Mouse (Mus musculus) limb, embryonic 12.5 days (tissue): ENCODE measurements at regions not wholly inside any gene's neighbourhood (a gene's known extent, or its start where the extent isn't known, plus 50 kb on each side); places are given as distances from the start of the nearest gene placed in this dataset.

Experiments used
- ATAC-seq: fragments of 200-750 bp; cut with Nextera tagmentation; 2 replicates; pipeline ENCODE4 v1.8.0; 2017; ENCODE audit warnings: low read depth, moderate TSS enrichment; ENCODE audit not compliant: insufficient number of reproducible peaks, insufficient read depth, low FRiP score, low TSS enrichment
- H3K27ac ChIP-seq: fragments of 300-500 bp; sonication (generic); 2 replicates; pipeline ENCODE4 v1.5.1; 2016; ENCODE audit warnings: mild to moderate bottlenecking, moderate library complexity
- H3K27me3 ChIP-seq: fragments of 300-500 bp; sonication (generic); 2 replicates; pipeline ENCODE4 v1.6.1; 2016; ENCODE audit warnings: mild to moderate bottlenecking, moderate library complexity
- H3K36me3 ChIP-seq: fragments of 300-500 bp; sonication (generic); 2 replicates; pipeline ENCODE4 v1.6.1; 2016; ENCODE audit warnings: mild to moderate bottlenecking, moderate library complexity
- H3K4me1 ChIP-seq: fragments of 300-500 bp; sonication (generic); replicated peaks from 2 replicates; pipeline ENCODE4 v1.6.1; 2016
- H3K4me2 ChIP-seq: fragments of 300-500 bp; sonication (generic); 2 replicates; pipeline ENCODE4 v1.6.1; 2016; ENCODE audit warnings: mild to moderate bottlenecking, moderate library complexity
- H3K4me3 ChIP-seq: fragments of 300-500 bp; sonication (generic); replicated peaks from 2 replicates; pipeline ENCODE4 v1.5.1; 2016; ENCODE audit warnings: mild to moderate bottlenecking
- H3K9ac ChIP-seq: fragments of 300-500 bp; sonication (generic); replicated peaks from 2 replicates; pipeline ENCODE4 v1.6.1; 2016; ENCODE audit warnings: mild to moderate bottlenecking, moderate library complexity
- H3K9me3 ChIP-seq: fragments of 300-500 bp; sonication (generic); 2 replicates; pipeline ENCODE4 v1.6.1; 2016; ENCODE audit warnings: mild to moderate bottlenecking, moderate library complexity
- WGBS: fragments of 180-500 bp; shearing (Covaris S2); methylation state at CpG from one replicate; pipeline ENCODE4 v1.1.7; 2016; 5-methylcytosine and 5-hydroxymethylcytosine counted together

- H3K36me3 ChIP-seq: no peaks in the 10 kb centered on the region
- H3K27me3 ChIP-seq: no peaks in the 10 kb centered on the region
- H3K9ac ChIP-seq: no peak overlapping the region
- no peak overlapping the region for H3K4me2 ChIP-seq
- H3K4me3 ChIP-seq: no peak overlapping the region
- H3K27ac ChIP-seq: peak overlapping the region; percentile 18; the same call in 1 of the 2 replicates
- peaks cover 13% of the 10 kb centered on the region for H3K4me1 ChIP-seq
- WGBS: 12% methylated on average over 1 of the region's 1 CpGs
- peaks cover 8% of the 10 kb centered on the region for H3K9me3 ChIP-seq
- ATAC-seq: peak; percentile 80; the same call in 1 of the 2 replicates
Measured at GRCm38 (mm10) chr17:79501031-79501474, 110.6 kb upstream of the Rmdn2 start.

GRCm38 (mm10) chr17:79501926-79502325, 109.7 kb upstream of the Rmdn2 start:
- H3K9me3 ChIP-seq: peaks cover 8% of the 10 kb centered on the region
- no peak for ATAC-seq
- H3K4me2 ChIP-seq: no peak overlapping the region
- WGBS: 81% methylated on average over 2 of the region's 2 CpGs
- H3K36me3 ChIP-seq: no peaks in the 10 kb centered on the region
- H3K4me3 ChIP-seq: no peak overlapping the region
- no peak overlapping the region for H3K9ac ChIP-seq
- no peaks in the 10 kb centered on the region for H3K27me3 ChIP-seq
- no peak overlapping the region for H3K27ac ChIP-seq
- peaks cover 13% of the 10 kb centered on the region for H3K4me1 ChIP-seq

- H3K36me3 ChIP-seq: no peaks in the 10 kb centered on the region
- no peak overlapping the region for H3K9ac ChIP-seq
- no peak for ATAC-seq
- no peak overlapping the region for H3K27ac ChIP-seq
- H3K4me1 ChIP-seq: peaks cover 13% of the 10 kb centered on the region
- H3K4me3 ChIP-seq: no peak overlapping the region
- H3K27me3 ChIP-seq: no peaks in the 10 kb centered on the region
- H3K4me2 ChIP-seq: no peak overlapping the region
- peaks cover 8% of the 10 kb centered on the region for H3K9me3 ChIP-seq
- WGBS: 94% methylated on average over 2 of the region's 2 CpGs
Measured at GRCm38 (mm10) chr17:79503037-79503436, 108.6 kb upstream of the Rmdn2 start.

GRCm38 (mm10) chr17:79504209-79504608, 107.5 kb upstream of the Rmdn2 start:
- WGBS: 95% methylated on average over 3 of the region's 3 CpGs
- H3K27me3 ChIP-seq: no peaks in the 10 kb centered on the region
- no peak overlapping the region for H3K4me2 ChIP-seq
- no peak for ATAC-seq
- no peak overlapping the region for H3K27ac ChIP-seq
- no peaks in the 10 kb centered on the region for H3K36me3 ChIP-seq
- H3K4me1 ChIP-seq: peaks cover 13% of the 10 kb centered on the region
- H3K4me3 ChIP-seq: no peak overlapping the region
- peaks cover 5% of the 10 kb centered on the region for H3K9me3 ChIP-seq
- H3K9ac ChIP-seq: no peak overlapping the region

GRCm38 (mm10) chr17:79505565-79505964, 106.1 kb upstream of the Rmdn2 start:
- WGBS: 78% methylated on average over 1 of the region's 1 CpGs
- ATAC-seq: no peak

GRCm38 (mm10) chr17:79509281-79509680, 102.4 kb upstream of the Rmdn2 start:
- 83% methylated on average over 8 of the region's 8 CpGs for WGBS
- Histone ChIP-seq H3K27ac (no peak overlapping the region), H3K4me3 (no peak overlapping the region), H3K4me1 (peaks cover 17% of the 10 kb centered on the region), H3K9me3 (no peaks in the 10 kb centered on the region), H3K4me2 (no peak overlapping the region), H3K27me3 (no peaks in the 10 kb centered on the region), H3K36me3 (no peaks in the 10 kb centered on the region), H3K9ac (no peak overlapping the region)
- no peak for ATAC-seq

More at GRCm38 (mm10) chr17:79505565-79505964, 106.1 kb upstream of the Rmdn2 start:
- Histone ChIP-seq H3K27ac (no peak overlapping the region), H3K4me3 (no peak overlapping the region), H3K9me3 (no peaks in the 10 kb centered on the region), H3K4me2 (no peak overlapping the region), H3K9ac (no peak overlapping the region), H3K4me1 (peaks cover 20% of the 10 kb centered on the region), H3K36me3 (no peaks in the 10 kb centered on the region), H3K27me3 (no peaks in the 10 kb centered on the region)

GRCm38 (mm10) chr17:79509957-79510710, 101.5 kb upstream of the Rmdn2 start:
- Histone ChIP-seq H3K27me3 (no peaks in the 10 kb centered on the region), H3K4me2 (no peak overlapping the region), H3K4me1 (peaks cover 25% of the 10 kb centered on the region), H3K4me3 (no peak overlapping the region), H3K9me3 (no peaks in the 10 kb centered on the region), H3K36me3 (no peaks in the 10 kb centered on the region), H3K27ac (no peak overlapping the region), H3K9ac (no peak overlapping the region)
- no peak for ATAC-seq
- WGBS: 61% methylated on average over 11 of the region's 11 CpGs

GRCm38 (mm10) chr17:79511218-79511617, 100.4 kb upstream of the Rmdn2 start:
- Histone ChIP-seq H3K4me2 (no peak overlapping the region), H3K4me1 (peaks cover 30% of the 10 kb centered on the region), H3K27me3 (no peaks in the 10 kb centered on the region), H3K36me3 (no peaks in the 10 kb centered on the region), H3K27ac (no peak overlapping the region), H3K9ac (no peak overlapping the region), H3K4me3 (no peak overlapping the region), H3K9me3 (no peaks in the 10 kb centered on the region)
- no peak for ATAC-seq
- 39% methylated on average over 9 of the region's 9 CpGs for WGBS

GRCm38 (mm10) chr17:79514076-79514475, 97.6 kb upstream of the Rmdn2 start:
- Histone ChIP-seq H3K4me1 (peaks cover 30% of the 10 kb centered on the region), H3K4me2 (no peak overlapping the region), H3K9ac (no peak overlapping the region), H3K27ac (0 out of 2 replicates have a peak overlapping the region, but pooled peaks have one; percentile 4), H3K9me3 (no peaks in the 10 kb centered on the region), H3K36me3 (no peaks in the 10 kb centered on the region), H3K4me3 (no peak overlapping the region), H3K27me3 (no peaks in the 10 kb centered on the region)
- WGBS: 40% methylated on average over 7 of the region's 7 CpGs
- ATAC-seq: no peak

GRCm38 (mm10) chr17:79518185-79518584, 93.5 kb upstream of the Rmdn2 start:
- no peaks in the 10 kb centered on the region for H3K36me3 ChIP-seq
- ATAC-seq: 0 out of 2 replicates have a peak, but pooled peaks have one; percentile 56
- no peak overlapping the region for H3K4me2 ChIP-seq
- WGBS: 41% methylated on average over 3 of the region's 3 CpGs
- H3K9me3 ChIP-seq: no peaks in the 10 kb centered on the region
- no peak overlapping the region for H3K27ac ChIP-seq
- H3K4me1 ChIP-seq: peaks cover 24% of the 10 kb centered on the region
- H3K4me3 ChIP-seq: no peak overlapping the region
- H3K27me3 ChIP-seq: no peaks in the 10 kb centered on the region
- no peak overlapping the region for H3K9ac ChIP-seq

GRCm38 (mm10) chr17:79518696-79519095, 93.0 kb upstream of the Rmdn2 start:
- Histone ChIP-seq H3K27ac (no peak overlapping the region), H3K27me3 (no peaks in the 10 kb centered on the region), H3K9ac (no peak overlapping the region), H3K4me1 (peaks cover 19% of the 10 kb centered on the region), H3K4me2 (no peak overlapping the region), H3K36me3 (no peaks in the 10 kb centered on the region), H3K4me3 (no peak overlapping the region), H3K9me3 (no peaks in the 10 kb centered on the region)
- no peak for ATAC-seq
- WGBS: 85% methylated on average over 5 of the region's 5 CpGs

GRCm38 (mm10) chr17:79519356-79519755, 92.3 kb upstream of the Rmdn2 start:
- Histone ChIP-seq H3K9ac (no peak overlapping the region), H3K27ac (no peak overlapping the region), H3K4me3 (no peak overlapping the region), H3K9me3 (no peaks in the 10 kb centered on the region), H3K4me2 (no peak overlapping the region), H3K36me3 (no peaks in the 10 kb centered on the region), H3K4me1 (peaks cover 12% of the 10 kb centered on the region), H3K27me3 (no peaks in the 10 kb centered on the region)
- 87% methylated on average over 4 of the region's 4 CpGs for WGBS
- ATAC-seq: no peak
